Mouse (Mus musculus): ENCODE measurements around the gene Msx1. TPM values are rescaled to one million over a fixed set of nuclear protein-coding genes. Genes with fewer than 3 reads are reported as not detected.
"Not testable (repeated sequence)": the region's sequence is repeated elsewhere in the genome, so short reads cannot be mapped to it uniquely, and the experiment has no call there.

Gene Msx1
- total RNA-seq (2021) = 1 to 10 TPM; 1.8 TPM
- long read RNA-seq, experiment 1, partial matches to known transcripts = 0 of 1 reads
- long read RNA-seq, experiment 1, other reads (novel, unspliced or antisense) = 0 of 1 reads
- long read RNA-seq, experiment 2, partial matches to known transcripts = 0 of 4 reads
- long read RNA-seq, experiment 2, other reads (novel, unspliced or antisense) = 0 of 4 reads

GRCm38 (mm10) chr5:37824461-37824795 lies at the start of gene Msx1:
Msx1 (minus strand) TSS chr5:37824583.
- DNase-seq (ENCODE audit: low spot score in 2 of 2) = peak; percentile 50 to 61

- no peak for DNase-seq (ENCODE audit: low spot score in 2 of 2)
Observed at GRCm38 (mm10) chr5:37865471-37865870, 41.1 kb upstream of the Msx1 start.

GRCm38 (mm10) chr5:37864309-37864708 lies 39.9 kb upstream of the Msx1 start:
- DNase-seq (ENCODE audit: low spot score in 2 of 2) = no peak

- no peak for DNase-seq (ENCODE audit: low spot score in 2 of 2)
Observed at GRCm38 (mm10) chr5:37860846-37861245, 36.5 kb upstream of the Msx1 start.

- no peak for DNase-seq (ENCODE audit: low spot score in 2 of 2)
Observed at GRCm38 (mm10) chr5:37860151-37860721, 35.9 kb upstream of the Msx1 start.

- no peak for DNase-seq (ENCODE audit: low spot score in 2 of 2)
Observed at GRCm38 (mm10) chr5:37857763-37858545, 33.6 kb upstream of the Msx1 start.

GRCm38 (mm10) chr5:37856057-37856456 lies 31.7 kb upstream of the Msx1 start:
- DNase-seq (ENCODE audit: low spot score in 2 of 2) = no peak

- no peak for DNase-seq (ENCODE audit: low spot score in 2 of 2)
Observed at GRCm38 (mm10) chr5:37854233-37854632, 29.9 kb upstream of the Msx1 start.

GRCm38 (mm10) chr5:37851305-37851982 lies 27.1 kb upstream of the Msx1 start:
- DNase-seq (ENCODE audit: low spot score in 2 of 2) = no peak

GRCm38 (mm10) chr5:37848991-37849719 lies 24.8 kb upstream of the Msx1 start:
- no peak for DNase-seq (ENCODE audit: low spot score in 2 of 2)

- DNase-seq (ENCODE audit: low spot score in 2 of 2) = no peak
Observed at GRCm38 (mm10) chr5:37836267-37836646, 11.9 kb upstream of the Msx1 start.

GRCm38 (mm10) chr5:37835590-37836266 lies 11.3 kb upstream of the Msx1 start:
- DNase-seq (ENCODE audit: low spot score in 2 of 2) = no peak

GRCm38 (mm10) chr5:37832766-37833165 lies 8.4 kb upstream of the Msx1 start:
- DNase-seq (ENCODE audit: low spot score in 2 of 2) = no peak

GRCm38 (mm10) chr5:37832031-37832430 lies 7.6 kb upstream of the Msx1 start:
- DNase-seq (ENCODE audit: low spot score in 2 of 2) = no peak

- not testable (repeated sequence) for DNase-seq (ENCODE audit: low spot score in 2 of 2)
Observed at GRCm38 (mm10) chr5:37830436-37830835, 6.1 kb upstream of the Msx1 start.

GRCm38 (mm10) chr5:37829926-37830325 lies 5.5 kb upstream of the Msx1 start:
- DNase-seq (ENCODE audit: low spot score in 2 of 2) = no peak

- no peak for DNase-seq (ENCODE audit: low spot score in 2 of 2)
Observed at GRCm38 (mm10) chr5:37829296-37829670, 4.9 kb upstream of the Msx1 start.

GRCm38 (mm10) chr5:37828591-37829295 lies 4.4 kb upstream of the Msx1 start:
- no peak for DNase-seq (ENCODE audit: low spot score in 2 of 2)

GRCm38 (mm10) chr5:37828001-37828400 lies 3.6 kb upstream of the Msx1 start:
- no peak for DNase-seq (ENCODE audit: low spot score in 2 of 2)

GRCm38 (mm10) chr5:37827626-37827950 lies 3.2 kb upstream of the Msx1 start:
- no peak for DNase-seq (ENCODE audit: low spot score in 2 of 2)

Measured in adrenal gland, postnatal 4 days (tissue).